Mouse (Mus musculus): ENCODE measurements around the gene Gpr155. TPM values are rescaled to one million over a fixed set of nuclear protein-coding genes. Genes with fewer than 3 reads are reported as not detected.

Gpr155 gene
- total and polyA plus RNA-seq, 2 experiments: 15.1 to 19.9 TPM

- Histone ChIP-seq H3K9ac (ENCODE audit: low read depth, low read length) (no peak overlapping the region), H3K4me1 (ENCODE audit: control insufficient read depth, insufficient read depth, low read length) (no peaks in the 10 kb centered on the region; the same call in 1 of the 2 replicates), H3K4me3 (ENCODE audit: insufficient read depth, low read depth, low read length) (no peak overlapping the region), H3K27ac (replicated peaks; ENCODE audit: insufficient read depth, low read depth, low read length) (no peak overlapping the region), H3K36me3 (ENCODE audit: control insufficient read depth, insufficient read depth, low read length) (peaks cover 24% of the 10 kb centered on the region), H3K27me3 (ENCODE audit: control insufficient read depth, insufficient read depth, low read length) (no peaks in the 10 kb centered on the region), H3K79me2 (ENCODE audit: control insufficient read depth, insufficient read depth, low read length) (no peaks in the 10 kb centered on the region)
- DNase-seq (ENCODE audit: extremely low read depth, low read depth, low spot score): no peak
- WGBS: 95% methylated on average over 9 of the region's 9 CpGs
- TF ChIP-seq CTCF (IDR thresholded peaks at IDR 0.05; ENCODE audit: low read depth, low read length) (no peak), POLR2A (IDR thresholded peaks at IDR 0.05; ENCODE audit: extremely low read depth, insufficient read depth, low read length) (no peak)
These were observed 68.9 kb downstream of the Gpr155 start for GRCm38 (mm10) chr2:73317426-73317825.

GRCm38 (mm10) chr2:73314311-73314710, 72.1 kb downstream of the Gpr155 start:
- H3K79me2 ChIP-seq (ENCODE audit: control insufficient read depth, insufficient read depth, low read length): no peaks in the 10 kb centered on the region; the same call in 1 of the 2 replicates
- H3K36me3 ChIP-seq (ENCODE audit: control insufficient read depth, insufficient read depth, low read length): peaks cover 19% of the 10 kb centered on the region
- DNase-seq (ENCODE audit: extremely low read depth, low read depth, low spot score): no peak
- H3K4me3 ChIP-seq (ENCODE audit: insufficient read depth, low read depth, low read length): no peak overlapping the region
- no peak overlapping the region for H3K9ac ChIP-seq (ENCODE audit: low read depth, low read length)
- TF ChIP-seq POLR2A (IDR thresholded peaks at IDR 0.05; ENCODE audit: extremely low read depth, insufficient read depth, low read length) (no peak), CTCF (IDR thresholded peaks at IDR 0.05; ENCODE audit: low read depth, low read length) (no peak)
- 82% methylated on average over 3 of the region's 3 CpGs for WGBS
- H3K27me3 ChIP-seq (ENCODE audit: control insufficient read depth, insufficient read depth, low read length): no peaks in the 10 kb centered on the region
- H3K27ac ChIP-seq (replicated peaks; ENCODE audit: insufficient read depth, low read depth, low read length): no peak overlapping the region
- peaks cover 3% of the 10 kb centered on the region; the same call in 1 of the 2 replicates for H3K4me1 ChIP-seq (ENCODE audit: control insufficient read depth, insufficient read depth, low read length)

GRCm38 (mm10) chr2:73313117-73313501, 73.3 kb downstream of the Gpr155 start:
- WGBS: 8% methylated on average over 14 of the region's 14 CpGs
- peak overlapping the region; percentile 63 for H3K9ac ChIP-seq (ENCODE audit: low read depth, low read length)
- TF ChIP-seq POLR2A (IDR thresholded peaks at IDR 0.05; ENCODE audit: extremely low read depth, insufficient read depth, low read length) (no peak), CTCF (IDR thresholded peaks at IDR 0.05; ENCODE audit: low read depth, low read length) (no peak)
- H3K27me3 ChIP-seq (ENCODE audit: control insufficient read depth, insufficient read depth, low read length): no peaks in the 10 kb centered on the region
- peak overlapping the region; percentile 59 for H3K27ac ChIP-seq (replicated peaks; ENCODE audit: insufficient read depth, low read depth, low read length)
- H3K79me2 ChIP-seq (ENCODE audit: control insufficient read depth, insufficient read depth, low read length): no peaks in the 10 kb centered on the region; the same call in 1 of the 2 replicates
- H3K4me1 ChIP-seq (ENCODE audit: control insufficient read depth, insufficient read depth, low read length): peaks cover 3% of the 10 kb centered on the region; the same call in 1 of the 2 replicates
- peak overlapping the region; percentile 82 for H3K4me3 ChIP-seq (ENCODE audit: insufficient read depth, low read depth, low read length)
- peaks cover 18% of the 10 kb centered on the region for H3K36me3 ChIP-seq (ENCODE audit: control insufficient read depth, insufficient read depth, low read length)
- peak; percentile 80 for DNase-seq (ENCODE audit: extremely low read depth, low read depth, low spot score)

- Histone ChIP-seq H3K36me3 (ENCODE audit: control insufficient read depth, insufficient read depth, low read length) (peaks cover 19% of the 10 kb centered on the region), H3K79me2 (ENCODE audit: control insufficient read depth, insufficient read depth, low read length) (no peaks in the 10 kb centered on the region; the same call in 1 of the 2 replicates), H3K4me3 (ENCODE audit: insufficient read depth, low read depth, low read length) (peak within 1 kb of the TSS; percentile 82), H3K9ac (ENCODE audit: low read depth, low read length) (peak within 1 kb of the TSS; percentile 89), H3K4me1 (ENCODE audit: control insufficient read depth, insufficient read depth, low read length) (peaks cover 3% of the 10 kb centered on the region; the same call in 1 of the 2 replicates), H3K27ac (replicated peaks; ENCODE audit: insufficient read depth, low read depth, low read length) (peak within 1 kb of the TSS; percentile 82), H3K27me3 (ENCODE audit: control insufficient read depth, insufficient read depth, low read length) (no peaks in the 10 kb centered on the region)
- DNase-seq (ENCODE audit: extremely low read depth, low read depth, low spot score): peak; percentile 94
- WGBS: under 1% methylated on average over 64 of the region's 64 CpGs
- no peak for TF ChIP-seq CTCF (IDR thresholded peaks at IDR 0.05; ENCODE audit: low read depth, low read length)
- TF ChIP-seq POLR2A (IDR thresholded peaks at IDR 0.05; ENCODE audit: extremely low read depth, insufficient read depth, low read length): peak; percentile 87
These were observed 73.9 kb downstream of the Gpr155 start, which contains the start of the genes Scrn3 and Cir1 for GRCm38 (mm10) chr2:73312152-73313116. Gene Scrn3 (plus strand): TSS chr2:73312601. Gene Cir1 (minus strand): TSS chr2:73312701.

GRCm38 (mm10) chr2:73306006-73306405, 80.4 kb downstream of the Gpr155 start:
- H3K9ac ChIP-seq (ENCODE audit: low read depth, low read length): no peak overlapping the region
- H3K36me3 ChIP-seq (ENCODE audit: control insufficient read depth, insufficient read depth, low read length): peaks cover 59% of the 10 kb centered on the region
- WGBS: 95% methylated on average over 7 of the region's 7 CpGs
- H3K4me1 ChIP-seq (ENCODE audit: control insufficient read depth, insufficient read depth, low read length): no peaks in the 10 kb centered on the region; the same call in 1 of the 2 replicates
- TF ChIP-seq CTCF (IDR thresholded peaks at IDR 0.05; ENCODE audit: low read depth, low read length) (no peak), POLR2A (IDR thresholded peaks at IDR 0.05; ENCODE audit: extremely low read depth, insufficient read depth, low read length) (no peak)
- H3K27ac ChIP-seq (replicated peaks; ENCODE audit: insufficient read depth, low read depth, low read length): no peak overlapping the region
- H3K27me3 ChIP-seq (ENCODE audit: control insufficient read depth, insufficient read depth, low read length): no peaks in the 10 kb centered on the region
- no peak overlapping the region for H3K4me3 ChIP-seq (ENCODE audit: insufficient read depth, low read depth, low read length)
- no peak for DNase-seq (ENCODE audit: extremely low read depth, low read depth, low spot score)
- H3K79me2 ChIP-seq (ENCODE audit: control insufficient read depth, insufficient read depth, low read length): no peaks in the 10 kb centered on the region; the same call in 1 of the 2 replicates
